25 mouse cellular contexts compared by ENCODE assay signal in the genomic region with DNA sequence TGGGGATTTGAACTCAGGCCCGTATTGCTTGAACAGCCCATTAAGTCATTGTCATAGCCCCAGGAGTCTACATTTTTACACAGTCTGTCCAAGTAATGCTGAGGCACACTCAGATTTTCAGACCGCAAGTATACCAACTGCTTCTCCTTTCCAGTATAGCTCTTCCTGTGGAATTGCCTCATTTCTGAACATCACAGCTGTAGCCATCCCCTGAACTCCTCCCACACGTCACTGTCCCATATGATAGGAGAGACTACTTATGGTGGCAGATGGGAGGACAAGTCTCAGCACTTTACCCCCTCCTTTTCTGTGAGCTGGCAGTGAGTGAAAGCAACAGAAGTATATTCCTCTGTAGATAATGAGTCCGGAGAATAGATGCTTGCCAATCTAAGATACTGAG. TPM values are rescaled to one million over a fixed set of nuclear protein-coding genes. Genes with fewer than 3 reads are reported as not detected.
A peak's percentile ranks its signal among the peaks of the same experiment; 100 is the strongest.
DNase-seq lines count a peak whose midpoint lies in the region; ATAC-seq and TF ChIP-seq lines count a peak whose summit lies in the region.
"Had no signal": no experiment of that assay in that cellular context is flagged by ENCODE, and none has a peak within 500 bp of the region (broad histone marks: within the 10 kb centered on the region; RNA-seq: fewer than 3 reads in every experiment).

No protein-coding gene starts in this region.

- no peak for TF ChIP-seq CTCF in forebrain, postnatal 0 days (IDR thresholded peaks at IDR 0.05; ENCODE audit: low read depth)

- H3K27me3 ChIP-seq in forebrain, postnatal 0 days (ENCODE audit: insufficient read depth, low read length): no peaks in the 10 kb centered on the region
- H3K27me3 ChIP-seq in forebrain, embryonic 10.5 days (ENCODE audit: poor library complexity, severe bottlenecking): no peaks in the 10 kb centered on the region
- no peaks in the 10 kb centered on the region for H3K27me3 ChIP-seq in lung, embryonic 15.5 days
- H3K27me3 ChIP-seq: embryonic facial prominence, embryonic 12.5 days; forebrain, embryonic 12.5 days; heart, embryonic 15.5 days; intestine, embryonic 15.5 days had no signal

- H3K4me2 ChIP-seq in forebrain, postnatal 0 days (ENCODE audit: low read depth): no peak overlapping the region
- H3K4me2 ChIP-seq in lung, embryonic 15.5 days: no peak overlapping the region
- H3K4me2 ChIP-seq: embryonic facial prominence, embryonic 12.5 days; forebrain, embryonic 12.5 days; heart, embryonic 15.5 days; hindbrain, embryonic 14.5 days; intestine, embryonic 15.5 days had no signal

- no peak for DNase-seq in forebrain, postnatal 0 days
- no peak for DNase-seq in forebrain, embryonic 10.5 days (ENCODE audit: extremely low spot score, low spot score)
- no peak for DNase-seq in lung, postnatal 36 days
- DNase-seq in brain, adult 2 months (ENCODE audit: low read depth, low spot score): peak; percentile 47
- DNase-seq in urinary bladder, postnatal 14 days (ENCODE audit: low spot score): no peak
- no peak for DNase-seq in spleen, postnatal 10 days (ENCODE audit: low spot score in 2 of 2)
- DNase-seq: adrenal gland, postnatal 10 days; cerebellum, adult 11 months; cerebellum, adult 8-10 months; cerebellum, postnatal 14 days; gastrocnemius, postnatal 14 days; heart, postnatal 14 days had no signal

- no peaks in the 10 kb centered on the region for H3K36me3 ChIP-seq in forebrain, postnatal 0 days (ENCODE audit: insufficient read depth)
- H3K36me3 ChIP-seq in forebrain, embryonic 10.5 days (replicated peaks): no peaks in the 10 kb centered on the region
- H3K36me3 ChIP-seq in lung, embryonic 15.5 days: no peaks in the 10 kb centered on the region
- H3K36me3 ChIP-seq: embryonic facial prominence, embryonic 12.5 days; forebrain, embryonic 12.5 days; heart, embryonic 10.5 days; heart, embryonic 15.5 days; hindbrain, embryonic 10.5 days; intestine, embryonic 15.5 days had no signal

- WGBS in forebrain, postnatal 0 days: 74% methylated on average over 4 of the region's 4 CpGs
- WGBS in forebrain, embryonic 10.5 days: 94% methylated on average over 4 of the region's 4 CpGs
- WGBS in lung, embryonic 15.5 days: 69% methylated on average over 4 of the region's 4 CpGs

- H3K27ac ChIP-seq in forebrain, postnatal 0 days (ENCODE audit: low read depth, low read length): no peak overlapping the region
- no peak overlapping the region for H3K27ac ChIP-seq in forebrain, embryonic 10.5 days
- peak overlapping the region; percentile 44 for H3K27ac ChIP-seq in lung, embryonic 15.5 days
- H3K27ac ChIP-seq: embryonic facial prominence, embryonic 12.5 days; forebrain, embryonic 12.5 days; heart, embryonic 10.5 days; heart, embryonic 15.5 days; hindbrain, embryonic 10.5 days; hindbrain, embryonic 14.5 days; intestine, embryonic 15.5 days had no signal

- no peaks in the 10 kb centered on the region for H3K4me1 ChIP-seq in forebrain, postnatal 0 days (ENCODE audit: insufficient read depth)
- no peaks in the 10 kb centered on the region for H3K4me1 ChIP-seq in forebrain, embryonic 10.5 days
- H3K4me1 ChIP-seq in lung, embryonic 15.5 days: no peaks in the 10 kb centered on the region
- H3K4me1 ChIP-seq: embryonic facial prominence, embryonic 12.5 days; forebrain, embryonic 12.5 days; heart, embryonic 10.5 days; heart, embryonic 15.5 days; hindbrain, embryonic 10.5 days; intestine, embryonic 15.5 days had no signal

- no peak overlapping the region for H3K9ac ChIP-seq in forebrain, postnatal 0 days
- H3K9ac ChIP-seq in lung, embryonic 15.5 days: no peak overlapping the region
- H3K9ac ChIP-seq: embryonic facial prominence, embryonic 12.5 days; forebrain, embryonic 12.5 days; heart, embryonic 15.5 days; hindbrain, embryonic 14.5 days; intestine, embryonic 15.5 days had no signal

- H3K9me3 ChIP-seq in forebrain, postnatal 0 days (ENCODE audit: low read length): no peaks in the 10 kb centered on the region
- H3K9me3 ChIP-seq in forebrain, embryonic 10.5 days: peaks cover 5% of the 10 kb centered on the region; the same call in 1 of the 2 replicates
- H3K9me3 ChIP-seq in lung, embryonic 15.5 days: no peaks in the 10 kb centered on the region
- H3K9me3 ChIP-seq: embryonic facial prominence, embryonic 12.5 days; forebrain, embryonic 12.5 days; heart, embryonic 10.5 days; heart, embryonic 15.5 days; hindbrain, embryonic 10.5 days; intestine, embryonic 15.5 days had no signal

- H3K4me3 ChIP-seq in forebrain, postnatal 0 days (ENCODE audit: low read depth, low read length): no peak overlapping the region
- no peak overlapping the region for H3K4me3 ChIP-seq in forebrain, embryonic 10.5 days
- no peak overlapping the region for H3K4me3 ChIP-seq in lung, embryonic 15.5 days
- H3K4me3 ChIP-seq: embryonic facial prominence, embryonic 12.5 days; forebrain, embryonic 12.5 days; heart, embryonic 10.5 days; heart, embryonic 15.5 days; hindbrain, embryonic 10.5 days; intestine, embryonic 15.5 days had no signal

- ATAC-seq in forebrain, postnatal 0 days: peak; percentile 51
- ATAC-seq in lung, embryonic 15.5 days (ENCODE audit: borderline replicate concordance, extremely low read depth, low FRiP score, low TSS enrichment): no peak
- ATAC-seq in granulocyte monocyte progenitor cell, adult 5-6 weeks (replicated peaks; ENCODE audit: poor library complexity, severe bottlenecking): peak; percentile 84
- ATAC-seq: intestine, embryonic 15.5 days had no signal

RNA-seq across cellular contexts. Expression of a gene that starts 34.3 kb away (rescaled TPM):
- not detected in 2 replicates for total RNA-seq in forebrain, postnatal 0 days (2014; rRNA removed)
- polyA plus RNA-seq in forebrain, postnatal 0 days (2015; fragmentation: Nextera tagmentation; extraction: Ambion mirVana): not detected in 2 replicates
- not detected in 2 replicates for polyA plus RNA-seq in forebrain, embryonic 10.5 days (2016; fragmentation: Nextera tagmentation; extraction: Ambion mirVana)
- polyA plus RNA-seq in lung, embryonic 15.5 days (2015; fragmentation: Nextera tagmentation; extraction: Ambion mirVana): not detected in 2 replicates
- not detected in 2 replicates for total RNA-seq in granulocyte monocyte progenitor cell, adult 5-6 weeks (2014; fragmentation: Nextera tagmentation)
- total RNA-seq in granulocyte monocyte progenitor cell, adult 5-6 weeks (2017): not detected in 2 replicates
- total RNA-seq: adrenal gland, postnatal 10 days; gastrocnemius, adult 18-20 months; gastrocnemius, postnatal 14 days; heart, postnatal 14 days; MEL had no signal
- polyA plus RNA-seq: cortical plate, adult 2 months; embryonic facial prominence, embryonic 12.5 days; forebrain, embryonic 12.5 days; frontal cortex, adult 2 months; heart, embryonic 10.5 days; heart, embryonic 15.5 days; hindbrain, embryonic 10.5 days; hindbrain, embryonic 14.5 days; intestine, embryonic 15.5 days had no signal
